Mouse (Mus musculus): ENCODE data around the gene Drp2. TPM values are rescaled to one million over a fixed set of nuclear protein-coding genes. Genes with fewer than 3 reads are reported as not detected.
A peak's percentile ranks its signal among the peaks of the same experiment; 100 is the strongest.

Gene Drp2
- polyA plus RNA-seq (2012; rRNA removed), result 49.8 and 52.4 TPM in 2 replicates

GRCm38 (mm10) chrX:134403863-134404583 is at the start of gene Drp2:
Drp2 (plus strand) TSS chrX:134404551.
- Histone ChIP-seq H3K27ac (ENCODE audit: insufficient read depth, low read length) (peak within 1 kb of the TSS; percentile 89), H3K4me3 (ENCODE audit: insufficient read depth, low read length) (peak within 1 kb of the TSS; percentile 86), H3K4me1 (ENCODE audit: control insufficient read depth, insufficient read depth, low read length) (no peaks in the 10 kb centered on the region)
- TF ChIP-seq POLR2A (IDR thresholded peaks at IDR 0.05; ENCODE audit: extremely low read depth, insufficient read depth, low read length) (no peak), CTCF (IDR thresholded peaks at IDR 0.05; ENCODE audit: extremely low read depth, insufficient read depth, low read length) (no peak)

DNA sequence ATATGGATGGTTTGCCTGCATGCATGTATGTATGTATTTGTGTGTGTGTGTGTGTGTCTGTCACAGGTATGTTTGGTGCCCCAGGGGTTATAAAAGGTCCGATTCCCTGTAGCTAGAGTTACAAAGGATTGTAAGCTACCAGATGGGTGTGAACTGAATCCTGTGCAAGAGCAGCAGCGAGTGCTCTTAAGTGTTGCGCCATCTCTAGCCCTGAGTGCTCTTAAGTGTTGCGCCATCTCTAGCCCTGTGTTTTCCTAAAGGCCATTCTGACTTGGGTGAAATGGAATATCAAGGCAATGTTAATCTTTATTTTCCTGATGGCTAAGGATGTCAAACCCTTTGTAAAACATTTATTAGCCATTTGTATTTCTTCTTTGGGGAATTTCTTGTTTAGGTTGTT is 45.0 kb upstream of the Drp2 start:
- TF ChIP-seq POLR2A (IDR thresholded peaks at IDR 0.05; ENCODE audit: extremely low read depth, insufficient read depth, low read length) (no peak), CTCF (IDR thresholded peaks at IDR 0.05; ENCODE audit: extremely low read depth, insufficient read depth, low read length) (no peak)
- Histone ChIP-seq H3K4me3 (ENCODE audit: insufficient read depth, low read length) (no peak overlapping the region), H3K4me1 (ENCODE audit: control insufficient read depth, insufficient read depth, low read length) (no peaks in the 10 kb centered on the region), H3K27ac (ENCODE audit: insufficient read depth, low read length) (no peak overlapping the region)

DNA sequence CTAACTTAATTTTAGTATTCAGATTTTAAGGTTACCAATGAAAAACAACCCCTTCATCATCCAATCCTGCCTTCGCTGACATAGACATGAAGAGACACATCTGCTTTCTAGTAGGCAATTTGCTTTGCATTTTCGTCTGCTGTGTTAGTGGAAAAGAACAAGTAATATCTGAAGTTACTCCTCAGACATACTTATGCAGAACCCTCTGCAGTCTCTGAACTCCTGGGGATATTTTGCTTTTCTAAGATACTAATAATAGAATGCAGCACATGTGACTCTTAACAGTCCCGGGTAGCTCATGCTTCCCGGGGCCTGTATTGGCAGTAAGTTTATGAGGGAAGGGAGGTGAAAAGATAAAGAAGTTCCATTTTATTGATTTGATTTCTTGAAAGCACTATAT is 42.2 kb upstream of the Drp2 start:
- Histone ChIP-seq H3K27ac (ENCODE audit: insufficient read depth, low read length) (no peak overlapping the region), H3K4me3 (ENCODE audit: insufficient read depth, low read length) (no peak overlapping the region), H3K4me1 (ENCODE audit: control insufficient read depth, insufficient read depth, low read length) (no peaks in the 10 kb centered on the region)
- TF ChIP-seq POLR2A (IDR thresholded peaks at IDR 0.05; ENCODE audit: extremely low read depth, insufficient read depth, low read length) (no peak), CTCF (IDR thresholded peaks at IDR 0.05; ENCODE audit: extremely low read depth, insufficient read depth, low read length) (no peak)

GRCm38 (mm10) chrX:134365421-134365820 is 38.9 kb upstream of the Drp2 start:
- Histone ChIP-seq H3K4me1 (ENCODE audit: control insufficient read depth, insufficient read depth, low read length) (no peaks in the 10 kb centered on the region), H3K4me3 (ENCODE audit: insufficient read depth, low read length) (no peak overlapping the region), H3K27ac (ENCODE audit: insufficient read depth, low read length) (no peak overlapping the region)
- TF ChIP-seq POLR2A (IDR thresholded peaks at IDR 0.05; ENCODE audit: extremely low read depth, insufficient read depth, low read length) (no peak), CTCF (IDR thresholded peaks at IDR 0.05; ENCODE audit: extremely low read depth, insufficient read depth, low read length) (no peak)

GRCm38 (mm10) chrX:134366547-134366946 is 37.8 kb upstream of the Drp2 start:
- TF ChIP-seq POLR2A (IDR thresholded peaks at IDR 0.05; ENCODE audit: extremely low read depth, insufficient read depth, low read length), result no peak
- no peak for TF ChIP-seq CTCF (IDR thresholded peaks at IDR 0.05; ENCODE audit: extremely low read depth, insufficient read depth, low read length)
- H3K4me1 ChIP-seq (ENCODE audit: control insufficient read depth, insufficient read depth, low read length), result no peaks in the 10 kb centered on the region
- no peak overlapping the region for H3K4me3 ChIP-seq (ENCODE audit: insufficient read depth, low read length)
- no peak overlapping the region for H3K27ac ChIP-seq (ENCODE audit: insufficient read depth, low read length)

- H3K27ac ChIP-seq (ENCODE audit: insufficient read depth, low read length), result no peak overlapping the region
- TF ChIP-seq CTCF (IDR thresholded peaks at IDR 0.05; ENCODE audit: extremely low read depth, insufficient read depth, low read length) (no peak), POLR2A (IDR thresholded peaks at IDR 0.05; ENCODE audit: extremely low read depth, insufficient read depth, low read length) (no peak)
- H3K4me3 ChIP-seq (ENCODE audit: insufficient read depth, low read length), result no peak overlapping the region
- H3K4me1 ChIP-seq (ENCODE audit: control insufficient read depth, insufficient read depth, low read length), result no peaks in the 10 kb centered on the region
Measured at GRCm38 (mm10) chrX:134371279-134371678, 33.1 kb upstream of the Drp2 start.

DNA sequence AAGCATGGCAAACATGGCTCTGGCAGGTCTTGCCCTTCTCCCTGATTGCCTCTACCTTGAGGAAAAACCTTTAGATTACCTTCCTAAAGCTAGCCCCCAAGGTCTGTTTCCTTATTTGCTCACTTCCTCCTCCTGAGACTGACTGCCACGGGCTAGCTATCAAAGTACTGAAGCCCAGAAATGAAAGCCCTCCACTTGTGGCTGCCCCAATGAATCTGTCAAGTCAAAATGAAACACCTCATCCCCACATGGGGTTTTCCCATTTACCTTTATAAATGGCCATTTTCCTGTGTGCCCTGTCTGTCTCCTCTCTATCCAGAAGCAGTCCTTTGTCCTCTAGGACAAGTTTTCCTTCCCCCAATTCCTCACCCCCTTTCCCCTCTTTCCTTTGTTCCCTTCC is 30.2 kb upstream of the Drp2 start:
- H3K4me3 ChIP-seq (ENCODE audit: insufficient read depth, low read length), result no peak overlapping the region
- TF ChIP-seq POLR2A (IDR thresholded peaks at IDR 0.05; ENCODE audit: extremely low read depth, insufficient read depth, low read length) (no peak), CTCF (IDR thresholded peaks at IDR 0.05; ENCODE audit: extremely low read depth, insufficient read depth, low read length) (no peak)
- no peak overlapping the region for H3K27ac ChIP-seq (ENCODE audit: insufficient read depth, low read length)
- no peaks in the 10 kb centered on the region for H3K4me1 ChIP-seq (ENCODE audit: control insufficient read depth, insufficient read depth, low read length)

- Histone ChIP-seq H3K27ac (ENCODE audit: insufficient read depth, low read length) (no peak overlapping the region), H3K4me1 (ENCODE audit: control insufficient read depth, insufficient read depth, low read length) (no peaks in the 10 kb centered on the region), H3K4me3 (ENCODE audit: insufficient read depth, low read length) (no peak overlapping the region)
- TF ChIP-seq POLR2A (IDR thresholded peaks at IDR 0.05; ENCODE audit: extremely low read depth, insufficient read depth, low read length) (no peak), CTCF (IDR thresholded peaks at IDR 0.05; ENCODE audit: extremely low read depth, insufficient read depth, low read length) (no peak)
Measured at GRCm38 (mm10) chrX:134384896-134385295, 19.5 kb upstream of the Drp2 start.

GRCm38 (mm10) chrX:134398972-134399371 is 5.4 kb upstream of the Drp2 start:
- H3K4me1 ChIP-seq (ENCODE audit: control insufficient read depth, insufficient read depth, low read length), result peaks cover 1% of the 10 kb centered on the region; the same call in 1 of the 2 replicates
- H3K27ac ChIP-seq (ENCODE audit: insufficient read depth, low read length), result no peak overlapping the region
- TF ChIP-seq CTCF (IDR thresholded peaks at IDR 0.05; ENCODE audit: extremely low read depth, insufficient read depth, low read length) (no peak), POLR2A (IDR thresholded peaks at IDR 0.05; ENCODE audit: extremely low read depth, insufficient read depth, low read length) (no peak)
- no peak overlapping the region for H3K4me3 ChIP-seq (ENCODE audit: insufficient read depth, low read length)

- no peaks in the 10 kb centered on the region for H3K4me1 ChIP-seq (ENCODE audit: control insufficient read depth, insufficient read depth, low read length)
- H3K27ac ChIP-seq (ENCODE audit: insufficient read depth, low read length), result peak overlapping the region; percentile 89
- no peak for TF ChIP-seq CTCF (IDR thresholded peaks at IDR 0.05; ENCODE audit: extremely low read depth, insufficient read depth, low read length)
- TF ChIP-seq POLR2A (IDR thresholded peaks at IDR 0.05; ENCODE audit: extremely low read depth, insufficient read depth, low read length), result no peak
- peak overlapping the region; percentile 86 for H3K4me3 ChIP-seq (ENCODE audit: insufficient read depth, low read length)
Measured at GRCm38 (mm10) chrX:134404584-134404955, 219 bp downstream of the Drp2 start.

Measured in cortical plate, adult 2 months (tissue).